Mouse (Mus musculus): ENCODE measurements around the gene Ccdc151.

Ccdc151 gene

GRCm38 (mm10) chr9:21996178-21996867 lies 6.1 kb downstream of the Ccdc151 start:
- no peak for DNase-seq

GRCm38 (mm10) chr9:21992227-21992626 lies 10.2 kb downstream of the Ccdc151 start:
- DNase-seq = no peak

GRCm38 (mm10) chr9:21989230-21990110 lies 13.0 kb downstream of the Ccdc151 start, which contains the start of gene Rgl3:
Gene Rgl3 (minus strand): TSS chr9:21989446.
- peak; percentile 79 for DNase-seq

- DNase-seq = peak; percentile 41
These were observed 13.9 kb downstream of the Ccdc151 start for GRCm38 (mm10) chr9:21988421-21989101.

GRCm38 (mm10) chr9:21987592-21988342 lies 14.7 kb downstream of the Ccdc151 start:
- DNase-seq = no peak

- no peak for DNase-seq
These were observed 18.5 kb downstream of the Ccdc151 start for GRCm38 (mm10) chr9:21983911-21984310.

- DNase-seq = no peak
These were observed 23.9 kb downstream of the Ccdc151 start for GRCm38 (mm10) chr9:21978398-21979128.

GRCm38 (mm10) chr9:21977972-21978371 lies 24.5 kb downstream of the Ccdc151 start:
- DNase-seq = no peak

GRCm38 (mm10) chr9:21977331-21977730 lies 25.1 kb downstream of the Ccdc151 start:
- no peak for DNase-seq

- DNase-seq = no peak
These were observed 25.7 kb downstream of the Ccdc151 start for GRCm38 (mm10) chr9:21976626-21977175.

GRCm38 (mm10) chr9:21969304-21969703 lies 33.1 kb downstream of the Ccdc151 start:
- no peak for DNase-seq

- no peak for DNase-seq
These were observed 33.6 kb downstream of the Ccdc151 start for GRCm38 (mm10) chr9:21968883-21969282.

GRCm38 (mm10) chr9:21963417-21963816 lies 39.0 kb downstream of the Ccdc151 start, which contains the start of gene Epor:
Gene Epor (minus strand): TSS chr9:21963506.
- DNase-seq = peak; percentile 68

GRCm38 (mm10) chr9:21962416-21963059 lies 39.9 kb downstream of the Ccdc151 start:
- peak; percentile 84 for DNase-seq

GRCm38 (mm10) chr9:21962010-21962409 lies 40.4 kb downstream of the Ccdc151 start:
- DNase-seq = no peak

- DNase-seq = no peak
These were observed 41.0 kb downstream of the Ccdc151 start for GRCm38 (mm10) chr9:21961366-21961980.

- DNase-seq = peak; percentile 52
These were observed 41.8 kb downstream of the Ccdc151 start for GRCm38 (mm10) chr9:21960558-21961208.

- no peak for DNase-seq
These were observed 42.3 kb downstream of the Ccdc151 start for GRCm38 (mm10) chr9:21960135-21960534.

GRCm38 (mm10) chr9:21959244-21959643 lies 43.2 kb downstream of the Ccdc151 start:
- DNase-seq = no peak

GRCm38 (mm10) chr9:21958372-21958771 lies 44.1 kb downstream of the Ccdc151 start:
- no peak for DNase-seq

Measured in lung, postnatal 10 days (tissue).